Mouse (Mus musculus) erythroblast, embryonic 14.5 days (primary cell): ENCODE results near the gene Usp49. TPM values are rescaled to one million over a fixed set of nuclear protein-coding genes. Genes with fewer than 3 reads are reported as not detected.
"Not testable (repeated sequence)": the region's sequence is repeated elsewhere in the genome, so short reads cannot be mapped to it uniquely, and the experiment has no call there.

Experiments
- H3K27me3 ChIP-seq: 2 replicates; pipeline ENCODE4 v1.6.1; 2012; ENCODE audit warnings: inconsistent platforms; ENCODE audit not compliant: control insufficient read depth
- H3K36me3 ChIP-seq: 2 replicates; pipeline ENCODE4 v1.6.1; 2012; ENCODE audit warnings: mild to moderate bottlenecking, inconsistent platforms; ENCODE audit not compliant: control insufficient read depth
- H3K4me1 ChIP-seq: 2 replicates; pipeline ENCODE4 v1.6.1; 2012; ENCODE audit warnings: inconsistent platforms; ENCODE audit not compliant: control insufficient read depth
- H3K4me3 ChIP-seq: replicated peaks from 2 replicates; pipeline ENCODE3; 2012; ENCODE audit warnings: moderate library complexity, mild to moderate bottlenecking, inconsistent platforms
- H3K9me3 ChIP-seq: 2 replicates; pipeline ENCODE4 v1.6.1; 2012; ENCODE audit warnings: low read length, inconsistent platforms, mixed read lengths; ENCODE audit not compliant: control insufficient read depth
- GATA1 ChIP-seq: IDR thresholded peaks from 2 replicates; pipeline ENCODE4 v1.6.1; 2012; ENCODE audit warnings: low read length, inconsistent platforms, mixed read lengths
- TAL1 ChIP-seq: IDR thresholded peaks from 3 replicates; pipeline ENCODE4 v1.6.1; 2012; ENCODE audit warnings: low read length, inconsistent platforms, mixed read lengths
- polyA plus RNA-seq: library from polyadenylated mRNA; stranded (reverse); fragments of >175 nt; gene quantifications from 2 replicates; pipeline ENCODE4 v1.2.3, GENCODE M21; 2012

Usp49 gene
- polyA plus RNA-seq, 1 experiment = 2.4 TPM

DNA sequence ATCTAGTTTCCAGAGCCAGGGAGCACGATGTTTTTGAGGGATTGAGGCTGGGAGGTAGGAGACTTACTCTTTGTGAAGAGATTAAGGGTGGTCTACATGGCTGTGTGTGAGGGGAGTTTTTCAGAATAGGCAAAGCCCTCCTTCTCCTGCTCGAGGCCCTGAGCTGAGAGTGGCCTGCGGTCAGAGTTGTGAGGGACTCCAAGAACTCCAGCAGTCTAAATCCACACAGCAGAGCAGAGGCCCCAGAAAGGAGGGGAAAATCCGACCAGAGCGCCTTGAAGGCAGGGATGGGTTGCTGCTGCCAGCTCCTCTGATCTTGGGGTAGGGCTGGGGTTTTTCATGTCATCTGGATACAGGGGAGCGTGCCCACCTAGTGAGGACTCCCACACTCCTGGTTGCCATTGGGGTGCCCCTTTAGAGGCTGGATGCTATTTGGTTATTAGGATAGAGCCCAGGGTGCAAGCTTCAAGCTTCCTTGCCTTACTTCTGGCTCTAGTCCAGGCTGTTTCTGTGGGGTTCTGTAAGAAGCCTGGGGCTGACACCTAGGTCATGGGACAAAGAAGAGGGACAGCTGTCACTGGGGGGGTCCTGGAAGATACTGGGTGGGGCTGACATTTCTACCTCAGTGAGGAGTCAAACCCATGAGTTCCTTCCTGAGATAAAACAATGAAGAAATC is 34.2 kb upstream of the Usp49 start:
- peak overlapping the region; percentile 100 for H3K4me3 ChIP-seq
- no peaks in the 10 kb centered on the region for H3K9me3 ChIP-seq
- H3K27me3 ChIP-seq = no peaks in the 10 kb centered on the region
- H3K36me3 ChIP-seq = peaks cover 75% of the 10 kb centered on the region
- peaks cover 81% of the 10 kb centered on the region for H3K4me1 ChIP-seq
- TF ChIP-seq TAL1 (no peak), GATA1 (no peak)

DNA sequence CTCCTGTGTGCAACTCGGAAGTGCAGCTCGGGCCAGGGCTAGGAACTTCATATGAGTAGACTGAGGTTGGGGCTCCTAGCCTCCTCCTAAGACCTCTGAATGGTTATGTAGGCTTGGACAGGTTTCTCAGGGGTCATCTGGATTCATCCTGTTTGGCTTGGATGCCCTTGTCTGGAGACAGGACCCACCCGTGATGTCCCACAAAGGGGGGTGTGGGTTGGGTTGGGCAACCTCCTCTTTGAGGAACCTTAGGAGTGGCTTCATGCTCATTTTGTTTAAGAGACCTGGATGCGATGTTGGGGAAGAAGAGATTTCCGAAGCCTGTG is 33.7 kb upstream of the Usp49 start:
- Histone ChIP-seq H3K4me1 (peaks cover 81% of the 10 kb centered on the region), H3K36me3 (peaks cover 80% of the 10 kb centered on the region), H3K9me3 (no peaks in the 10 kb centered on the region), H3K27me3 (no peaks in the 10 kb centered on the region), H3K4me3 (peak overlapping the region; percentile 100)
- TF ChIP-seq GATA1 (no peak), TAL1 (no peak)

DNA sequence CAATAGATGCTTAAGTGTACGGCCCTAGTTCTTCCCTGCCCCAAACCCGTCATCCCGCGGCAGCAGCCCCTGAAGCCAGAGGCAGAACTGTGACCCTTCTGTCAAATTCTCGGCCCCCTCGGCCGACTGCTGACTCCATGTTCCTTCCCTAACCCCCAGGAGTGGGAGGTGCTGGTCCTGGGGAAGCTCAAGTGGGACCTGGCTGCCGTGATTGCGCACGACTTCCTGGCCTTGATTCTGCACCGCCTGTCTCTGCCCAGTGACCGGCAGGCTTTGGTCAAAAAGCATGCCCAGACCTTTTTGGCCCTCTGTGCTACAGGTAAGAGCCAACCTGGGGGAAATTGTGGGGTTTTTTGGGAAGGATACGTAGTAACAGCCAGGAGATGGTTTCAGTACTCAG is 33.2 kb upstream of the Usp49 start:
- peak overlapping the region; percentile 100 for H3K4me3 ChIP-seq
- no peak for TF ChIP-seq GATA1
- no peak for TF ChIP-seq TAL1

DNA sequence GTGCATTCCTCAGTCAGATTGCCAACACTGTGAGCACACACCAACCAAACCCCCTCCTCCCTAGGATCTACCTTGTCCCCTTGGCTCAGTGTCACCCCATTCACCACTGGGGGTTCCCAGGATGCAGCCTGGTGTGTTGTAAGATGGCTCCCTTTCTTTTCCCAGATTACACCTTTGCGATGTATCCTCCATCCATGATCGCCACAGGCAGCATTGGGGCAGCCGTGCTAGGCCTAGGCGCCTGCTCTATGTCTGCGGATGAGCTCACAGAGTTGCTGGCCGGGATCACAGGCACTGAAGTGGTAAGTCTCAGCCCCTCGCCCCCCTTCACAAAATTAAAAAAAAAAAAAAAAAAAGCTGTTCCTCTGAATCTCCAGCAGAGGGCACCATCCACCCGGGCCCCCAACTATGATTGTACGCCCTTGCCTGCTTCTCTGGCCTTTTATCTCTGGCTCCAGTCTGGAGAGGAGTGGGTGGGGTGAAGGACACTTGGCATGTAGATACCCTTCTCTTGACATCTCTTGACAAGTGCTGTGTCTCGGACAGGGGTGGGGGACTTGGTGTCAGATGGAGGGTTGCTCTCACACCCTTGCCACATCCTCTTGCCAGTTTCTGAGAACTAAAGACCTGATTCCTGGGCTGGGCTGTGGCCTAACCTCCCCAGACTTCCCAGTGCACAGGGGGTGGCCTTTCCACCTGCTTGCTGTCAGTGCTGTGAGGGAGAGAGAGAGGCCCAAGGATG is 32.5 kb upstream of the Usp49 start:
- Histone ChIP-seq H3K36me3 (peaks cover 92% of the 10 kb centered on the region), H3K27me3 (no peaks in the 10 kb centered on the region), H3K4me3 (peak overlapping the region; percentile 100), H3K4me1 (peaks cover 74% of the 10 kb centered on the region), H3K9me3 (no peaks in the 10 kb centered on the region)
- TF ChIP-seq TAL1 (peak; percentile 83), GATA1 (peak; percentile 77)

More for the DNA sequence above, 33.2 kb upstream of the Usp49 start:
- H3K9me3 ChIP-seq = no peaks in the 10 kb centered on the region
- no peaks in the 10 kb centered on the region for H3K27me3 ChIP-seq
- peaks cover 85% of the 10 kb centered on the region for H3K36me3 ChIP-seq
- peaks cover 78% of the 10 kb centered on the region for H3K4me1 ChIP-seq

DNA sequence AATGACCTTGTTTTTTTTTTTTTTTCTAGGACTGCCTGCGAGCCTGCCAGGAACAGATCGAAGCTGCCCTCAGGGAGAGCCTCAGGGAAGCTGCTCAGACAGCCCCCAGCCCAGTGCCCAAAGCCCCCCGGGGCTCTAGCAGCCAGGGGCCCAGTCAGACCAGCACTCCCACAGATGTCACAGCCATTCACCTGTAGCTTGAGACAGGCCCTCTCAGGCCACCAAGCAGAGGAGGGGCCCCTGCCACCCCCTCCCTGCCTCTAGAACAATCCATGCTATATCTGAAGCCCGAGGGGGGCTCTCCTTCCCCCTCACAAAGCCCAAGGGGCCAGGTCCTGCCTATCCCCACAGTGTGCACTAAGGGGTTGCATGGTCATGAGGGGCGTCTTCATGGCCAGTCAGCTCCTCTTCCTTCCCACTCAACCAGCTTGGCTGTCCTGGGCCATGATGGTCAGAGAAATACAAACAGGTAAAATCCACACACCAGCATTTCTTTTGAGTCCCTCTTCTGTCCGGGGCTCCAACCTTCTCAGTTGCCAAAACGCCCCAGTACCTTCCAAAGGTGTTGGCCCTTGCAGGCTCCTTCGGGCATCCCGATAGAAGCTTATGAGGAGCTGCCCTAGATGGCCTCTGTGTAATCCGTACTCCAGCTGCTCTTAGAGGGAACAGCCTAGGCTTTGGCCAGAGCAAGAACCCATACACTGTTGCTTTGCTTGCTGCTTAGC is 31.7 kb upstream of the Usp49 start:
- peaks cover 96% of the 10 kb centered on the region for H3K36me3 ChIP-seq
- not testable (repeated sequence) for H3K9me3 ChIP-seq, H3K27me3 ChIP-seq
- H3K4me1 ChIP-seq = peaks cover 74% of the 10 kb centered on the region
- peak overlapping the region; percentile 100 for H3K4me3 ChIP-seq

GRCm38 (mm10) chr17:47599511-47600297 is 30.8 kb upstream of the Usp49 start:
- Histone ChIP-seq H3K36me3 (peaks cover 97% of the 10 kb centered on the region), H3K4me3 (no peak overlapping the region), H3K9me3 (no peaks in the 10 kb centered on the region), H3K4me1 (peaks cover 75% of the 10 kb centered on the region), H3K27me3 (no peaks in the 10 kb centered on the region)
- TF ChIP-seq GATA1 (no peak), TAL1 (no peak)

DNA sequence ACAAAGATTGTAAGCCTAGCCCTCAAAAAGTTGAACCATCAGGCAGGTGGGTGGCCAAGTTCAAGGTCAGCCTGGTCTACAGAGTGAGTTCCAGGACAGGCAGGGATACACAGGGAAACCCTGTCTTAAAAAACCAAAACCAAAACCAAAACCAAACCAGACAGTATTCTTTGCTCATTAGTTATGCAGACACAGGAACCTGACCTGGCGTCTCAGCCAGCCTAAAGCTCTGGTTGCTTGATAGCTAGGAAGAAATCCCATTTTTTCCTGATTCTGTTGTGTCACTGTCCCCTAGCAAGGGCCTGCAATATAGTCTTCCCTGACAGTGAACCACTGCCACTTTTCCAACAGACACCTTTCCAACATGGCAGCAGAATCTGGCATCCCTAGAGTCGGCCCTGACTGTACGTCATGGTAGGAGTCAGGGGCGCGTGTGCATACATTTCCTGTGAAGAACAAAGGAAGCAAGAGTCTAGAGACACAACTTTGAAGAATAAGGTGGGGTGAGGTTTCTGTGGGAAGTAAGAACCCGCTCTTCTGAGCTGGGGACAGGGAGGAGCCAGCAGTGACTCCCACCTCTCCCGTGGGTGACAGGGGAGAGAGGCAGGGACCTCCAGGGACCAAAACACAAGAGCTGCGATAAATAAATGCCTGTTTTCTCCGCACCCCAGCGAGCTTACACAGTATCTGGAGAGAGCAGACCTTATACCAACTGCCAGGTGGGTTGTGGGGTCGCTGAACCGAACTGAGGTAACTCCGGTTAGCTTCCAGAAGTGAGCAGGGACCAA is 29.7 kb upstream of the Usp49 start:
- Histone ChIP-seq H3K36me3 (peaks cover 97% of the 10 kb centered on the region), H3K4me3 (no peak overlapping the region), H3K9me3 (no peaks in the 10 kb centered on the region), H3K27me3 (no peaks in the 10 kb centered on the region), H3K4me1 (peaks cover 69% of the 10 kb centered on the region)
- TF ChIP-seq GATA1 (no peak), TAL1 (no peak)

- Histone ChIP-seq H3K27me3 (no peaks in the 10 kb centered on the region), H3K4me1 (peaks cover 67% of the 10 kb centered on the region), H3K9me3 (no peaks in the 10 kb centered on the region), H3K4me3 (no peak overlapping the region), H3K36me3 (peaks cover 97% of the 10 kb centered on the region)
- TF ChIP-seq GATA1 = no peak
- no peak for TF ChIP-seq TAL1
Measured at GRCm38 (mm10) chr17:47601389-47601755, 29.1 kb upstream of the Usp49 start.

GRCm38 (mm10) chr17:47602289-47602688 is 28.2 kb upstream of the Usp49 start:
- Histone ChIP-seq H3K9me3 (no peaks in the 10 kb centered on the region), H3K4me3 (no peak overlapping the region), H3K4me1 (peaks cover 65% of the 10 kb centered on the region), H3K27me3 (no peaks in the 10 kb centered on the region), H3K36me3 (peaks cover 97% of the 10 kb centered on the region)
- TF ChIP-seq GATA1 = no peak
- TF ChIP-seq TAL1 = no peak
